Mouse (Mus musculus) colon, adult 2 months (tissue): ENCODE measurements around the gene Mthfsd. TPM values are rescaled to one million over a fixed set of nuclear protein-coding genes. Genes with fewer than 3 reads are reported as not detected.

Experiments used
- polyA plus RNA-seq: library from polyadenylated mRNA; depleted of rRNA; stranded (reverse); fragments of >200 nt; gene quantifications from 2 replicates; pipeline ENCODE4 v1.2.3, GENCODE M21; 2012; rRNA removed

Mthfsd gene
- polyA plus RNA-seq = 45.7 and 47.9 TPM in 2 replicates

DNA sequence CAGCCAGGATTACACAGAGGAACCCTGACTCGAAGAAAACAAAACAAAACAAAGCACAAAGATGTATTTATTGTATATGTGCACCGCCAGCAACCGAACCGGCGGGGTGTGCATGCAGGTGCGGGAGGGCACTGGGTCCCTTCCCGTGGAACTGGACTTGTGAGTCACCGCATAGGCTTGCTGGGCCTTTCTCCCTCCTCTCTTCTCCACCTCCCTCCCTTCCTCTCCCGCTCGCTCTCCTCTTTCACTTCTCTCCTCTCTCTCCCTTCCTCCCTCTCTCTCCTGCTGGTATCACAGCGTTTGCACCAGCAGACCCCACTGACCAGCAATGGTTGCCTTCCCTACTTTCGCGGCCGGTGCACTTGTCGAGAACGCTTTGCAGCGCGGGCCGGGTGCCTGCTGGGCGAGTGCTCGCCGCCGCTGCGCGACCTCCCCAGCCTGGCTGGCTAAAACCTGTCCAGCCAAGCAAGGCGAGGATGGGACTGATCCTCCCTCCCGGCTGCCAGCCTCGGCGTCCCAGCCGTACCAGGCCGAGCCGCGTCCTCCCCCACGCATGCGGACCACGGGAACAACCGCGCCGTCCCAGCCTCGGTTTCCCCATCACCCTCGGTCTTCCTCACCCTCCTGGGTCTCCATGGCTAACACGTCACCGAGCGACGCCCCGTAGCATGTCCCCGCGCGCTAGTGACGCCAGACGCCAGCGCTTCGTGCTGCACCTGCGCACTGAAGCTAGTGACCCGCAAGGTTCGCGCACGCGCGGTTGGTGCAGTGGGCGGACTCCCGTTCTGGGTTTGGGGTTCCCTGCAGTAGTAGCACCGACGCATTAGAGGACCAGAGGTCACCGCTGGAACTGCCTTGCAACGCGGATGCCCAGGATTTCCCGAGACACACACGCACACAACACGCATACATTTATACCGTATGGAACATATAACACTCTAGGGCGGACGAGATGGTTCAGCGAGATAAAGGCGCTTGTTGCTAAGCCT, at the start of gene Mthfsd:
Gene Mthfsd, minus strand, starts transcription at position 725 of the 989 bp plus-strand sequence.

DNA sequence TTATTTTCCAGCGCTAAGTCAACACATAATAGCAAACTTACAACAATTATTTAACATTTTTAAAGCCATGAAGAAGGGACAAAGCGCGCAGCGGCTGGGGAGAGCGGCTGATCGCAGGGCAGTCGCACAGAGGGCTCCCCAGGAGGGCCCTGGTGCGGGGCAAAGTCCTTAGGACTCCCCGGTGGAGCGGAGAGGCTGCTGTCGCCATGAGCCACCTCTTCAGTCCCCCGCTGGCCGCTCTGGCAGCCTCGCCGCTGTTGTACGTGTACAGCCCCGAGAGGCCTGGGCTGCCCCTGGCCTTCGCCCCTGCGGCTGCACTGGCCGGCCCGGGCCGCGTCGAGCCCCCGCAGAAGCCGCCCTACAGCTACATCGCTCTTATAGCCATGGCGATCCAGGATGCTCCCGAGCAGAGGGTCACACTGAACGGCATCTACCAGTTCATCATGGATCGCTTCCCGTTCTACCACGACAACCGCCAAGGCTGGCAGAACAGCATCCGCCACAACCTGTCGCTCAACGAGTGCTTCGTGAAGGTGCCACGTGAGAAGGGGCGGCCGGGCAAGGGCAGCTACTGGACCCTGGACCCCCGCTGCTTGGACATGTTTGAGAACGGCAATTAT, 19.7 kb upstream of the Mthfsd start, which contains the start of gene Foxl1:
Gene Foxl1, plus strand, starts transcription at position 185 of the 620 bp plus-strand sequence.

DNA sequence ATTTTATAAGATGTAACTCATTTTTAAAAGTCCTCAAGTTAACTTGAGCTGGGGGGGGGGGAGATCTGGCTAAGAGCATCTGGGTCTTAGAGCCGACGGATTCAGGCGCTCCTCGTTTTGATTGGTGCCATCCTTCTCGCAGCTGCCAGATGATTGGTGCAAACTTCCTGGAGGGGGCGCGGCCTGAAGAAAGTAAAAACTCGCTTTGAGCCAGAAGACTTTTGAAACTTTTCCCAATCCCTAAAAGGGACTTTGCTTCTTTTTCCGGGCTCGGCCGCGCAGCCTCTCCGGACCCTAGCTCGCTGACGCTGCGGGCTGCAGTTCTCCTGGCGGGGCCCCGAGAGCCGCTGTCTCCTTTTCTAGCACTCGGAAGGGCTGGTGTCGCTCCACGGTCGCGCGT, 7.8 kb upstream of the Mthfsd start, which contains the start of gene Foxc2:
Gene Foxc2, plus strand, starts transcription at position 224 of the 400 bp plus-strand sequence.

DNA sequence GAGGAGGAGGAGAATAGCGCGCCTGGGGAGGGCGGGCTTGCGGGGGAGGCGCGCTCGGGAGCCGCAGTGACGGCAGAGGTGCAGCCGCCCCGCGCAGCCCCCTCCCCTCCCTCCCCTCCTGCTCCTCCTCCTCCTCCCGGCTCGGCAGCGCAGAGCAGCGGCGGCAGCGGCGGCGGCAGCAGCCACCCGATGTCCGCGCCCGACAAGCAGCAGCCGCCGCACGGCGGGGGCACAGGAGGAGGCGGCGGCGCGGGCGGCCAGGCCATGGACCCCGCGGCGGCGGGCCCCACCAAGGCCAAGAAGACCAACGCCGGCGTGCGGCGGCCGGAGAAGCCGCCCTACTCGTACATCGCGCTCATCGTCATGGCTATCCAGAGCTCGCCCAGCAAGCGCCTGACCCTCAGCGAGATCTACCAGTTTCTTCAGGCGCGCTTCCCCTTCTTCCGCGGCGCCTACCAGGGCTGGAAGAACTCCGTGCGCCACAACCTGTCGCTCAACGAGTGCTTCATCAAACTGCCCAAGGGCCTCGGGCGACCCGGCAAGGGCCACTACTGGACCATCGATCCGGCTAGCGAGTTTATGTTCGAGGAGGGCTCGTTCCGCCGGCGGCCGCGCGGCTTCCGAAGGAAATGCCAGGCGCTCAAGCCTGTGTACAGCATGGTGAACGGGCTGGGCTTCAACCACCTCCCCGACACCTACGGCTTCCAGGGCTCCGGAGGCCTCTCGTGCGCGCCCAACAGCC, 23.8 kb downstream of the Mthfsd start, which contains the start of gene Foxf1:
Gene Foxf1, plus strand, starts transcription at position 177 of the 742 bp plus-strand sequence.

Other genes with a start within 250 kb of the Mthfsd start
- 75.8 and 87.4 TPM in 2 replicates for gene Foxf1, start 24.0 kb downstream of the Mthfsd start, polyA plus RNA-seq
- gene Foxc2, start 7.8 kb upstream of the Mthfsd start, polyA plus RNA-seq = 0.50 and 1.2 TPM in 2 replicates
- 8.3 and 11.0 TPM in 2 replicates for gene Foxl1, start 19.5 kb upstream of the Mthfsd start, polyA plus RNA-seq